Mouse (Mus musculus) ES-E14 (cell line): Measurements from ENCODE around the gene Rundc1.

ENCODE experiments used
- CHD2 ChIP-seq: IDR thresholded peaks from 2 replicates; pipeline ENCODE4 v1.6.1; 2014; ENCODE audit warnings: mild to moderate bottlenecking, low read depth, low read length, inconsistent platforms
- MAFK ChIP-seq: IDR thresholded peaks from 2 replicates; pipeline ENCODE4 v1.6.1; 2014; ENCODE audit warnings: mild to moderate bottlenecking, low read depth, low read length, inconsistent platforms; ENCODE audit not compliant: insufficient read depth

GRCm38 (mm10) chr11:101454702-101455101, 29.8 kb downstream of the Rundc1 start:
- TF ChIP-seq MAFK (no peak), CHD2 (no peak)
